Mouse (Mus musculus) midbrain, embryonic 15.5 days (tissue): ENCODE measurements at regions not wholly inside any gene's neighbourhood (a gene's known extent, or its start where the extent isn't known, plus 50 kb on each side); places are given as distances from the start of the nearest gene placed in this dataset.

Source experiments
- ATAC-seq: fragments of 200-750 bp; cut with Nextera tagmentation; replicated peaks from 2 replicates; pipeline ENCODE4 v1.8.0; 2017; ENCODE audit warnings: moderate TSS enrichment
- H3K27ac ChIP-seq: fragments of 300-500 bp; sonication (generic); 2 replicates; pipeline ENCODE4 v1.5.1; 2015; ENCODE audit warnings: mild to moderate bottlenecking, inconsistent platforms
- H3K27me3 ChIP-seq: fragments of 300-500 bp; sonication (generic); replicated peaks from 2 replicates; pipeline ENCODE4 v1.6.1; 2015; ENCODE audit warnings: inconsistent platforms
- H3K36me3 ChIP-seq: fragments of 300-500 bp; sonication (generic); replicated peaks from 2 replicates; pipeline ENCODE4 v1.6.1; 2015; ENCODE audit warnings: inconsistent platforms
- H3K4me1 ChIP-seq: fragments of 300-500 bp; sonication (generic); 2 replicates; pipeline ENCODE4 v1.6.1; 2015; ENCODE audit warnings: inconsistent platforms
- H3K4me2 ChIP-seq: fragments of 300-500 bp; sonication (generic); 2 replicates; pipeline ENCODE4 v1.6.1; 2015; ENCODE audit warnings: inconsistent platforms, mild to moderate bottlenecking, moderate library complexity
- H3K4me3 ChIP-seq: fragments of 300-500 bp; sonication (generic); 2 replicates; pipeline ENCODE4 v1.5.1; 2015; ENCODE audit warnings: mild to moderate bottlenecking, inconsistent platforms
- H3K9ac ChIP-seq: fragments of 300-500 bp; sonication (generic); 2 replicates; pipeline ENCODE4 v1.6.1; 2015; ENCODE audit warnings: mild to moderate bottlenecking, inconsistent platforms
- H3K9me3 ChIP-seq: fragments of 300-500 bp; sonication (generic); 2 replicates; pipeline ENCODE4 v1.6.1; 2016; ENCODE audit warnings: inconsistent platforms
- WGBS: fragments of 180-500 bp; shearing (Covaris S2); methylation state at CpG from one replicate; pipeline ENCODE4 v1.1.7; 2015; ENCODE audit warnings: mixed read lengths; 5-methylcytosine and 5-hydroxymethylcytosine counted together

DNA sequence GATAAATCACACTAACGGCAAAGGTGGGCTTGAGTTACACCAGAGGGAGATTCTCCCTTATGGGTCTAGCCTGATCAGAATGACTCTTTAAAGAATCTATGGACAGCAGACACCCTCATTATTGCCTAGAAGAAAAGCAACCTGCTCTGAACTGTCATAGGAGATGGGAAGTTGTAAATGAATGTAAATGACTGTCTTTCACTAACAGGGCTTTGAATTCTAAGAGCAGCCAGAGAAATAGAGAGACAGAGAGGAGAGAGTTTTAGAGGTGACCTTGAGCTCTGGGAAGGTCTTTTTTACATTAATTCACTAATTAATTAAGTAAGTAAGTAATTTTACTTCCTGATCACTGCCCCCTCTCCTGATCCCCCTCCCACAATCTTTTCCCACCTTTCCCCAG is 2686.4 kb downstream of the Gm37988 start:
- WGBS: 85% methylated on average over 1 of the region's 1 CpGs
- H3K27me3 ChIP-seq: no peaks in the 10 kb centered on the region
- no peak for ATAC-seq
- H3K9ac ChIP-seq: no peak overlapping the region
- no peaks in the 10 kb centered on the region for H3K36me3 ChIP-seq
- no peak overlapping the region for H3K27ac ChIP-seq
- no peak overlapping the region for H3K4me2 ChIP-seq
- no peaks in the 10 kb centered on the region for H3K9me3 ChIP-seq
- no peak overlapping the region for H3K4me3 ChIP-seq
- H3K4me1 ChIP-seq: no peaks in the 10 kb centered on the region

DNA sequence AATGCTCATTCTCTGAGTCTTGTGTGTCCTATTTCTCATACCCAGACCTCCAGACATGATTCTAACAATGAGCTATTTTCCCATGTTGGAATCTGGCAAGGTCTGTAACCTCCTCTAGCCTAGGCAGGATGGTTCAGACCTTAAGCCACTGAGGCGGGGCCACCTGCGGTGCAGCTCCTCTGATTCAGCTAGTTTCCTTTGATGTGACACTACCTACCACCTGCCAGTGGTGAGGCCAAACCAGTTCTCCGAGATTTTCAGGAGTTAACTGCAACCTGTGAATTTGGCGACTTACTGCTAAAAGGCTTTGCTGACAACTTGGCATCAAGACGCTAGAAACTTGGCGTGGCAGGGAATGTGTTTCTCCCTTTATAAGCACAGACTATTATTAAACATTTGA is 2691.3 kb downstream of the Gm37988 start:
- Histone ChIP-seq H3K27me3 (no peaks in the 10 kb centered on the region), H3K4me1 (no peaks in the 10 kb centered on the region), H3K4me2 (no peak overlapping the region), H3K9me3 (no peaks in the 10 kb centered on the region), H3K36me3 (no peaks in the 10 kb centered on the region), H3K4me3 (no peak overlapping the region), H3K27ac (no peak overlapping the region), H3K9ac (no peak overlapping the region)
- WGBS: 80% methylated on average over 6 of the region's 6 CpGs
- ATAC-seq: no peak

- Histone ChIP-seq H3K36me3 (no peaks in the 10 kb centered on the region), H3K27me3 (no peaks in the 10 kb centered on the region), H3K4me3 (no peak overlapping the region), H3K9ac (no peak overlapping the region), H3K27ac (no peak overlapping the region), H3K4me1 (no peaks in the 10 kb centered on the region), H3K4me2 (no peak overlapping the region), H3K9me3 (no peaks in the 10 kb centered on the region)
- 89% methylated on average over 2 of the region's 2 CpGs for WGBS
- ATAC-seq: no peak
These were observed 2694.7 kb downstream of the Gm37988 start for GRCm38 (mm10) chr1:7502363-7502762.

- no peaks in the 10 kb centered on the region for H3K27me3 ChIP-seq
- WGBS: 61% methylated on average over 8 of the region's 8 CpGs
- H3K27ac ChIP-seq: no peak overlapping the region
- no peak overlapping the region for H3K4me3 ChIP-seq
- no peaks in the 10 kb centered on the region for H3K36me3 ChIP-seq
- no peak overlapping the region for H3K4me2 ChIP-seq
- no peaks in the 10 kb centered on the region for H3K4me1 ChIP-seq
- ATAC-seq: no peak
- H3K9me3 ChIP-seq: no peaks in the 10 kb centered on the region
- no peak overlapping the region for H3K9ac ChIP-seq
These were observed 2711.1 kb downstream of the Gm37988 start for GRCm38 (mm10) chr1:7518791-7519190.

DNA sequence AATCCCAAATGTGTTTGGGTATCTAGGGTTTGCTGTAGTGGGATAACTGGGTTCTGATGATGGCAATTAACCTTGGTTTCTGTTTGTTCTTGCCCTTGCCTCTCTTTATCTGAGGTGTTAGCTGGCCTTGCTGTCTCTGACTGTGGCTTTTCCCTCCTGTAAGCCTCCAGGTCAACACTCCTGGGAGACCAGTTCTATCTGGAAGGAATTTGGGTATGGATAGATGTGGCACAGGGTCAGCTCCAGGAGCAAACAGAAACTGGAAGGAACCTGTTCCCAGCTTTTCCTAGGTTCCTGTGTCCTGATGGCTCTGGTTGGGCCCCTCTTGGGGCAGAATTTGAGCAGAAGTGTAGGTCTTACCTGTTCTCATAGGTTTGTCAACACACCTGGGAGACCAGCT is 2725.8 kb downstream of the Gm37988 start:
- H3K27ac ChIP-seq: no peak overlapping the region
- H3K4me1 ChIP-seq: no peaks in the 10 kb centered on the region
- no peak overlapping the region for H3K4me3 ChIP-seq
- ATAC-seq: no peak
- H3K4me2 ChIP-seq: no peak overlapping the region
- no peaks in the 10 kb centered on the region for H3K9me3 ChIP-seq
- H3K27me3 ChIP-seq: no peaks in the 10 kb centered on the region
- H3K9ac ChIP-seq: no peak overlapping the region
- no peaks in the 10 kb centered on the region for H3K36me3 ChIP-seq

- no peaks in the 10 kb centered on the region for H3K36me3 ChIP-seq
- H3K9ac ChIP-seq: no peak overlapping the region
- no peaks in the 10 kb centered on the region for H3K27me3 ChIP-seq
- H3K27ac ChIP-seq: no peak overlapping the region
- no peaks in the 10 kb centered on the region for H3K4me1 ChIP-seq
- no peaks in the 10 kb centered on the region for H3K9me3 ChIP-seq
- no peak for ATAC-seq
- H3K4me3 ChIP-seq: no peak overlapping the region
- H3K4me2 ChIP-seq: no peak overlapping the region
These were observed 2727.5 kb downstream of the Gm37988 start for GRCm38 (mm10) chr1:7535191-7535590.

- H3K4me1 ChIP-seq: no peaks in the 10 kb centered on the region
- 33% methylated on average over 2 of the region's 2 CpGs for WGBS
These were observed 2735.8 kb downstream of the Gm37988 start for GRCm38 (mm10) chr1:7543492-7543891.

DNA sequence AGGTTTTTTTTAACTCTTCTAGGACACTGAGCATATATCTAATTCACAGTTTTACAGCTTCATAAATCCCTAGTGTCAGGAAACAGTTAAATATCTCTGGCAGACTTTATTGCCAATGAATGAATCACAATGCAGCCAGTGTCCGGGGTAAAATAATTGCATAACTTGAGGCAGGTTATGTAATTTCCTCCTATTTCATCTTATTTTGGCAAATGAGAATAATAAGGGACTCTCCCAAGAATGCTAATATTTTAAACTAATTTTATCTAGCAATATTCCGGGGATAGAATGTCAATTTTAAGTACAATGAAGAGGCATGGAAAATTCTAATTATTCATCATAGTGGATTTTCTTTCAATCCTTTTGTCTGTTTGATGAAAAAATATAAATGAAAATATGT is 2740.6 kb downstream of the Gm37988 start:
- WGBS: 69% methylated on average over 2 of the region's 2 CpGs
- H3K27me3 ChIP-seq: no peaks in the 10 kb centered on the region
- no peak for ATAC-seq

More at GRCm38 (mm10) chr1:7543492-7543891, 2735.8 kb downstream of the Gm37988 start:
- Histone ChIP-seq H3K36me3 (no peaks in the 10 kb centered on the region), H3K27me3 (no peaks in the 10 kb centered on the region), H3K9ac (no peak overlapping the region), H3K4me3 (no peak overlapping the region), H3K27ac (no peak overlapping the region), H3K9me3 (no peaks in the 10 kb centered on the region), H3K4me2 (no peak overlapping the region)
- peak; percentile 91 for ATAC-seq

GRCm38 (mm10) chr1:7574787-7575186 is 2767.1 kb downstream of the Gm37988 start:
- no peak overlapping the region for H3K4me3 ChIP-seq
- H3K36me3 ChIP-seq: no peaks in the 10 kb centered on the region
- H3K4me1 ChIP-seq: no peaks in the 10 kb centered on the region
- H3K27ac ChIP-seq: no peak overlapping the region
- no peak overlapping the region for H3K4me2 ChIP-seq
- no peak overlapping the region for H3K9ac ChIP-seq
- ATAC-seq: no peak
- no peaks in the 10 kb centered on the region for H3K9me3 ChIP-seq
- 93% methylated on average over 1 of the region's 1 CpGs for WGBS
- H3K27me3 ChIP-seq: no peaks in the 10 kb centered on the region

More for the DNA sequence above, 2740.6 kb downstream of the Gm37988 start:
- no peak overlapping the region for H3K27ac ChIP-seq
- no peak overlapping the region for H3K4me2 ChIP-seq
- no peak overlapping the region for H3K9ac ChIP-seq
- H3K4me3 ChIP-seq: no peak overlapping the region
- H3K9me3 ChIP-seq: no peaks in the 10 kb centered on the region
- no peaks in the 10 kb centered on the region for H3K36me3 ChIP-seq
- H3K4me1 ChIP-seq: no peaks in the 10 kb centered on the region

DNA sequence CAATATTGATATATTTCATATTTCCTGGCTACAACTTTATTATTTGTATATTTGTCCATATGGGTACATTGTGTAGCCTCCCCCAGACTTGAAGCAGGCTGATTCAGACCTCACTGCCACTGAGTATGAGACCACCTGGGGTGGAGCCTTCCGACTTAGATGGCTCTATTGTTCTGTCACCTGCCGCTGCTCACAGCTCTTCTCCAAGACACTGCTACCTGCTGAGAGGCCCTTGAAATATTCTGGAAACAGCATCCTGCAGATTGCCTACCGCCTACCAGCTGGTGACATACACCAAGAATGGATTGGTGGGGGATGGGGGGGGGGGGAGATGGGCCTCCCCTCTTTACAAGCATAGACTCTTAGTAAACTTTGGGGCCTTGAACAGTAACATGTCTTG is 2778.7 kb downstream of the Gm37988 start:
- ATAC-seq: no peak
- Histone ChIP-seq H3K4me3 (no peak overlapping the region), H3K27me3 (no peaks in the 10 kb centered on the region)

DNA sequence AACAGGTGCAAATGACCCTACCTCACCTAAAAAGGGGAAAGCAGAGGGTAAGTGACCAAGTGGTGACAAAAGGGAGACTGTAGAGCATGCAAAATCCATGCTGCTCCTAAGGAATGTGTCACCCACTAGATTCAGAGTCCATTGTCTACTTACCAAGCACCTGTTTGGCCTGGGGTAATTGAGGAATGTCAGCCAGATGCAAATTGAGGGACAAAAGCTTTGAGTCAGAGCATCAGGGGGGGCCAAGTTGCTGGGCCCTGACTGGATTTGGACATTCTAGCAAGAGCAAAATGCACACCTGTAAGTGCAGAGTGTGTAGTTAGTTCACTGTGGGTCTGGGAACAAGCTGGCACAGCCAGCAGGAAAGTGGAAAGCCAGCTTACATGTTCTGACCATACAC is 2783.6 kb downstream of the Gm37988 start:
- no peak for ATAC-seq

More for the DNA sequence above, 2778.7 kb downstream of the Gm37988 start:
- H3K9me3 ChIP-seq: no peaks in the 10 kb centered on the region
- 34% methylated on average over 3 of the region's 3 CpGs for WGBS
- no peaks in the 10 kb centered on the region for H3K36me3 ChIP-seq
- H3K27ac ChIP-seq: no peak overlapping the region
- H3K9ac ChIP-seq: no peak overlapping the region
- no peaks in the 10 kb centered on the region for H3K4me1 ChIP-seq
- H3K4me2 ChIP-seq: no peak overlapping the region

More for the DNA sequence above, 2783.6 kb downstream of the Gm37988 start:
- Histone ChIP-seq H3K9me3 (no peaks in the 10 kb centered on the region), H3K4me3 (no peak overlapping the region), H3K4me2 (no peak overlapping the region), H3K4me1 (no peaks in the 10 kb centered on the region), H3K9ac (no peak overlapping the region), H3K27ac (no peak overlapping the region), H3K36me3 (no peaks in the 10 kb centered on the region), H3K27me3 (no peaks in the 10 kb centered on the region)
